Mouse (Mus musculus) neural tube, embryonic 11.5 days (tissue): ENCODE results near the gene Fndc9. TPM values are rescaled to one million over a fixed set of nuclear protein-coding genes. Genes with fewer than 3 reads are reported as not detected.

ENCODE experiments used
- ATAC-seq: fragments of 200-750 bp; cut with Nextera tagmentation; 2 replicates; pipeline ENCODE4 v1.8.0; 2017; ENCODE audit warnings: moderate number of reproducible peaks, mild to moderate bottlenecking, moderate TSS enrichment, moderate library complexity; ENCODE audit not compliant: insufficient read depth, low FRiP score, low TSS enrichment
- DNase-seq: peaks from one replicate; pipeline ENCODE4 v3.0.0-alpha.2; 2015; ENCODE audit warnings: low spot score
- H3K27ac ChIP-seq: fragments of 300-500 bp; sonication (generic); 2 replicates; pipeline ENCODE4 v1.5.1; 2014; ENCODE audit warnings: low read depth, mild to moderate bottlenecking, low read length
- H3K27me3 ChIP-seq: fragments of 300-500 bp; sonication (generic); 2 replicates; pipeline ENCODE4 v1.6.1; 2014; ENCODE audit warnings: mild to moderate bottlenecking, low read length, mixed read lengths; ENCODE audit not compliant: control insufficient read depth, insufficient read depth
- H3K36me3 ChIP-seq: fragments of 300-500 bp; sonication (generic); 2 replicates; pipeline ENCODE4 v1.6.1; 2014; ENCODE audit warnings: mild to moderate bottlenecking, low read length, moderate library complexity, mixed read lengths; ENCODE audit not compliant: control insufficient read depth, insufficient read depth
- H3K4me1 ChIP-seq: fragments of 300-500 bp; sonication (generic); 2 replicates; pipeline ENCODE4 v1.6.1; 2014; ENCODE audit warnings: low read length, mixed read lengths; ENCODE audit not compliant: control insufficient read depth, insufficient read depth
- H3K4me2 ChIP-seq: fragments of 300-500 bp; sonication (generic); 2 replicates; pipeline ENCODE4 v1.6.1; 2014; ENCODE audit warnings: low read depth, mild to moderate bottlenecking, moderate library complexity
- H3K4me3 ChIP-seq: fragments of 300-500 bp; sonication (generic); 2 replicates; pipeline ENCODE4 v1.5.1; 2014; ENCODE audit warnings: low read depth, low read length
- H3K9ac ChIP-seq: fragments of 300-500 bp; sonication (generic); 2 replicates; pipeline ENCODE4 v1.6.1; 2014; ENCODE audit warnings: mild to moderate bottlenecking, low read length
- H3K9me3 ChIP-seq: fragments of 300-500 bp; sonication (generic); 2 replicates; pipeline ENCODE4 v1.6.1; 2016; ENCODE audit warnings: low read length; ENCODE audit not compliant: control insufficient read depth
- WGBS: fragments of 180-500 bp; shearing (Covaris S2); extraction: QIAGEN DNeasy Blood & Tissue Kit; methylation state at CpG from one replicate; pipeline ENCODE4 v1.1.7; 2014; 5-methylcytosine and 5-hydroxymethylcytosine counted together
- polyA plus RNA-seq: library from polyadenylated mRNA; unstranded; fragments of >200 nt; fragmentation: Nextera tagmentation; extraction: Ambion mirVana; gene quantifications from 2 replicates; pipeline ENCODE4 v1.2.1, GENCODE M21; 2014

Fndc9 gene
- polyA plus RNA-seq, 1 experiment from 2014 or later = 0.54 TPM

DNA sequence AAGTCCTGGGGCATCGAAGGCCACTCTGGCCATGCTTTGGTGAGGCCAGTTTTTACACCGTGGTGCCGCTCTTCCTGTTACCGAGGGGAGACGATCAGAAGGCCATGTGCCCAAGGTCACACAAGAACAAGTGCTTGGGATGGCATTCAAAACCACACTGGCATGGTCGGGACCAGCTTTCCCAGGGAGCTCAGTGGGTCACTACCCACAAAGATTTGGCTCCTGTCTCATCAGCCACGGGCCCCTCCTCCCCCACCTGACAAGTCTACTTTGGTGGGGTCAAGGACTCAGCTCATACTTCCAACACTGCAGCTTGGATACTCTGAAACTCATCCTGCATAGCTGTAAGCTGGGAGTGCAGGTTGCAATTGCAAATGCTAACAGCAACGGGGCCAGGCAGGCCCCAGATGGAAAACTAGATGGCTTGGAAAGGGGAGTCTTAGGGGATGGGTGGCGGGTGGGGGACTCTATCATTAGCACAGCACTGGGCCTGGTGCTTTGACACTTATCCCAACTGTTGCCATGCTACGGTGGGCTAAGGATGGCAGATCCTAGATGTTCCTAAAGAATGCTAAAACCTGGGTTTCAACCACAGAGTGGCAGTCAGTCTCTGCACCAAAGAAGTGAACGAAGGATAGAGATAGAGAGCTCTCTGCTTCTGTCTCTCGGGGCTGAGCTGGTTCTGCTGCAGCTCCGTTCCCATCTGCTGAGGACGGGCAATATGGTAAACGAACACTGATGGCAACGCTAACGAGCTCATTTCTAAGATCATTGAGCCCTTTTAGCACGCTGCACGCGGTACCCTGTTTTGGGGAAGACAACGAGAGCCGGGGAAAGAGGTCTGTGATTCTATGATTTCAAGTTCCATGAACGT is 9.6 kb downstream of the Fndc9 start:
- Histone ChIP-seq H3K36me3 (peaks cover 5% of the 10 kb centered on the region; the same call in 1 of the 2 replicates), H3K27ac (no peak overlapping the region), H3K27me3 (no peaks in the 10 kb centered on the region), H3K4me1 (no peaks in the 10 kb centered on the region), H3K4me3 (no peak overlapping the region), H3K9ac (no peak overlapping the region), H3K9me3 (no peaks in the 10 kb centered on the region), H3K4me2 (no peak overlapping the region)
- no peak for ATAC-seq
- 90% methylated on average over 23 of the region's 23 CpGs for WGBS
- DNase-seq = no peak

DNA sequence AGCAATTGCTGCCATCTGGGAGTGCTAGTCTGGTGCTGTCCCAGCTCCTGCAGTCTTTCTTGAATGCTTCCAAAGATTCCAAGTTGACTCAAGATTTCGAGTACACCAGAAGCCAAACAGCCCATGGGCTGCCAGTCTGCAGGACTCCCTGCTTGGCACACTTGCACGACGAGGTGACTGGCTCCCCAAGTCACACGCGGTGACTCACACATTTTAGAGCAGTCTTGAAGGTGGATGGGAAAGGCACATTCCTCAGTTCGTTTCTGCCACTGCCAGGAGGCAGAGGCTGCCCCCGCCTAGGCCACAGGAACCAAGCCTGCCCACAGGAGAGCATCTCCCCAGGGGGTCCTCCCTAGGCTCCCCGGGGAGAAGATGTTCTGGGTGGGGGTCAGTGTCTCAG is 10.6 kb downstream of the Fndc9 start:
- H3K36me3 ChIP-seq = peaks cover 5% of the 10 kb centered on the region; the same call in 1 of the 2 replicates
- H3K9me3 ChIP-seq = no peaks in the 10 kb centered on the region
- H3K4me2 ChIP-seq = no peak overlapping the region
- no peaks in the 10 kb centered on the region for H3K27me3 ChIP-seq
- WGBS = 76% methylated on average over 8 of the region's 8 CpGs
- ATAC-seq (no peak), DNase-seq (no peak)
- no peak overlapping the region for H3K27ac ChIP-seq
- no peak overlapping the region for H3K9ac ChIP-seq
- no peaks in the 10 kb centered on the region for H3K4me1 ChIP-seq
- no peak overlapping the region for H3K4me3 ChIP-seq

GRCm38 (mm10) chr11:46246393-46246792 is 11.1 kb downstream of the Fndc9 start:
- Histone ChIP-seq H3K4me1 (no peaks in the 10 kb centered on the region), H3K27ac (no peak overlapping the region), H3K27me3 (no peaks in the 10 kb centered on the region), H3K4me3 (no peak overlapping the region), H3K4me2 (no peak overlapping the region), H3K9ac (no peak overlapping the region), H3K36me3 (peaks cover 5% of the 10 kb centered on the region; the same call in 1 of the 2 replicates), H3K9me3 (no peaks in the 10 kb centered on the region)
- WGBS = 88% methylated on average over 7 of the region's 7 CpGs
- no peak for DNase-seq
- no peak for ATAC-seq

DNA sequence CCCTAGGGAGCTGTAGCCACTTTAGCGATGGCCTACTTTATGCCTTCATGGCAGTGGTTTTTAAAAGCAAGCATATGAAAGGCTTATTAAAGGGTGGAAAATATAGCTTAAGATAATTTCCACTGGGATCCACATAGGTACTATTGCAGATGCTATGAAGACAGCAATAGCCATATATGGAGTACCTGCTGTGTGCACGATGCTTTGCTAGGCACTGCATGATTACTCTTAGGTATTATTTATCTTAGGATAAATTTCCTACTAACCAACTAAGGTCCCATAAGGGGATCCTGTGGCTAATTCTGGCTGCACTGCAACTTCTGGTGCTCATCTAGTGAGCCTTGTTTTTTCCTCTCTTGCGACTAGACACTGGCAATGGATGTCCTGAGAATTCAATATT is 13.0 kb downstream of the Fndc9 start:
- H3K4me3 ChIP-seq = no peak overlapping the region
- WGBS = 90% methylated on average over 3 of the region's 3 CpGs
- H3K4me2 ChIP-seq = no peak overlapping the region
- H3K4me1 ChIP-seq = no peaks in the 10 kb centered on the region
- no peak for DNase-seq
- H3K27ac ChIP-seq = no peak overlapping the region
- H3K9me3 ChIP-seq = no peaks in the 10 kb centered on the region
- H3K9ac ChIP-seq = no peak overlapping the region
- H3K36me3 ChIP-seq = peaks cover 5% of the 10 kb centered on the region; the same call in 1 of the 2 replicates
- H3K27me3 ChIP-seq = no peaks in the 10 kb centered on the region
- no peak for ATAC-seq

DNA sequence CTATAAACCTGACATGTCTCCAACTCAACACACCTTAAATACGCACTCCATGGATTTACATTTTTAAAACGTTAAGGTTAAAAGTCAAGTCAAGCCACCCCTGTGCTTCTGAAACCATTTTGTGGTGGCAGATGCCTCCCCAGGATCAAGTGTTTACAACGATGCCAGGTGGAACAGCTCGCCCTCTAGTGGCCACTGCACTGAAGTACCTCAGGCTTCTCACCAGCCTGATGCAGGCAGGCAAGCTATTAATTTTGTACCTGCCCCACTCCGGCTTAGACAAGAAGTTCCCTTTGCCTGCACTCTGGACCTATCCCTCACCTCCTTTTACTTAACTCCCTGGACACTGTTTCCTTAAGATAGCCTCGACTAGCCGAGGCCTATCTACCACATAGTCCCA is 16.7 kb downstream of the Fndc9 start:
- no peak overlapping the region for H3K27ac ChIP-seq
- no peaks in the 10 kb centered on the region for H3K27me3 ChIP-seq
- ATAC-seq (no peak), DNase-seq (peak; percentile 66)
- no peaks in the 10 kb centered on the region for H3K4me1 ChIP-seq
- H3K9ac ChIP-seq = no peak overlapping the region
- no peaks in the 10 kb centered on the region for H3K9me3 ChIP-seq
- H3K36me3 ChIP-seq = peaks cover 4% of the 10 kb centered on the region; the same call in 1 of the 2 replicates
- no peak overlapping the region for H3K4me3 ChIP-seq
- H3K4me2 ChIP-seq = no peak overlapping the region
- WGBS = 39% methylated on average over 7 of the region's 7 CpGs

GRCm38 (mm10) chr11:46255291-46255690 is 20.0 kb downstream of the Fndc9 start:
- DNase-seq (no peak), ATAC-seq (no peak)
- Histone ChIP-seq H3K36me3 (no peaks in the 10 kb centered on the region; the same call in 1 of the 2 replicates), H3K9me3 (no peaks in the 10 kb centered on the region), H3K4me1 (no peaks in the 10 kb centered on the region), H3K4me3 (no peak overlapping the region), H3K27ac (no peak overlapping the region), H3K9ac (no peak overlapping the region), H3K4me2 (no peak overlapping the region), H3K27me3 (no peaks in the 10 kb centered on the region)
- 85% methylated on average over 2 of the region's 2 CpGs for WGBS

DNA sequence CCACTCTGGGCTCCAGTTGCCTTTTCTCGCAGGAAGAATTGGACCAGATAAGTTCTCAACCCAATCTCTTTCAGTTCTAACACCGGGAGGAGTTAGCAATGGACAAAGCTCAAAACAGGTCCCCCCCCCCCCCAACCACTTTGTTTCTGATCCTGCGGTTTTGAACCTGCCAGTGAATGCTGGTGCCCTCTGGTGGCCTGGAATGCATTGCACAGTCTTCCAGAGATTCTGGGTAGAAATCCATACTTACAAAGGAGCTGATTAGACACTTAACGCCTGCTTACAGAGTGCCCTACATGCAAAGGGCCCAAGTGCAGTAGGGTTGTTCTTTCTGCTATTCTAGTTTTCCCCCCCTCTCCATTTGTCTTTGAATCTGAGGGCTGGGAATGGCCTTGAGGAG is 22.9 kb downstream of the Fndc9 start:
- H3K9me3 ChIP-seq = no peaks in the 10 kb centered on the region
- ATAC-seq (no peak), DNase-seq (no peak)
- 66% methylated on average over 4 of the region's 4 CpGs for WGBS
- no peak overlapping the region for H3K9ac ChIP-seq
- no peak overlapping the region for H3K4me2 ChIP-seq
- H3K36me3 ChIP-seq = no peaks in the 10 kb centered on the region; the same call in 1 of the 2 replicates
- no peak overlapping the region for H3K27ac ChIP-seq
- H3K4me1 ChIP-seq = no peaks in the 10 kb centered on the region
- H3K27me3 ChIP-seq = no peaks in the 10 kb centered on the region
- no peak overlapping the region for H3K4me3 ChIP-seq

DNA sequence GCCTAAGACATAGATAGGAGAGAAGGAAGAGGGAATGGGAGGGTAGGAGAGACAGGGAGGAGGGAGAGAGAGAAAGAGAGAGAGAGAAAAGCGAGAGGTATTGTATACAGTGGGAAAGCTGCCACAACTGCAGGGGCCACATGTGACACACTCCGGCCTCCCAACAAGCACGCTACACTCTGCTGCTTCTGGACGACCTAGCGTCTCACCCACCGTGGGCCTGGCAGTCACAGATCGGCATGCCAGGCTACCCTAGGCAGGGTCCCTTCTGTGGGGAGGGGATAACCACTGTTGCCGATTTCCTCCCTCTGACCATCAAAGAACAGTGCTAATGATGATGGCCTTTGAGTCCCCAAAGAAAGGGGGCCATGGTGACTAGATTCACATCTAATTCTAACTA is 23.4 kb downstream of the Fndc9 start:
- DNase-seq = no peak
- no peaks in the 10 kb centered on the region; the same call in 1 of the 2 replicates for H3K36me3 ChIP-seq

DNA sequence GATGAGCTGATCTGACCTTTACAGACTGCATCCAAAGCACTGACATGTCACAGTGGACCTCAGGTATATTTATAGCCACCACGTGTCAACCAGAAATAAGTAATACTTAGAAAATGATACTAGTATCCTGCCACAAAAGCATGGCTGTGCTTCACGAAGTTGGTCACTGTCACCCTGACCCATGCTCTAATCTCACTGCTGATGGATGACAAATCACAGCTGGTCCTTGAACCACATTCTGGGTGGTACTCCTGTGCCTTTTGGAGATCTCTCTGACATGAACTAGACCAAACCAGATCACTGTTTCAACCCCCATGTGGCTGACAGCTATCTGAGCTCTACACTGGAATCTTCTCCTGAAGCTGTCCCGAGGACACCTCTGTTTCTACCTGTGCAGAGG is 27.5 kb downstream of the Fndc9 start:
- DNase-seq = no peak
- no peak for ATAC-seq
- peaks cover 6% of the 10 kb centered on the region for H3K36me3 ChIP-seq

More for the DNA sequence above, 23.4 kb downstream of the Fndc9 start:
- H3K9ac ChIP-seq = no peak overlapping the region
- no peaks in the 10 kb centered on the region for H3K27me3 ChIP-seq
- H3K9me3 ChIP-seq = no peaks in the 10 kb centered on the region
- no peak overlapping the region for H3K4me2 ChIP-seq
- no peak overlapping the region for H3K27ac ChIP-seq
- no peaks in the 10 kb centered on the region for H3K4me1 ChIP-seq
- WGBS = 93% methylated on average over 8 of the region's 8 CpGs
- ATAC-seq = no peak
- no peak overlapping the region for H3K4me3 ChIP-seq

More for the DNA sequence above, 27.5 kb downstream of the Fndc9 start:
- WGBS = 83% methylated on average over 3 of the region's 3 CpGs
- Histone ChIP-seq H3K4me3 (no peak overlapping the region), H3K4me2 (no peak overlapping the region), H3K27me3 (no peaks in the 10 kb centered on the region), H3K4me1 (no peaks in the 10 kb centered on the region), H3K9ac (no peak overlapping the region), H3K9me3 (no peaks in the 10 kb centered on the region), H3K27ac (no peak overlapping the region)
